Mouse (Mus musculus) limb, embryonic 14.5 days (tissue): ENCODE data around the gene Ppp3r1. TPM values are rescaled to one million over a fixed set of nuclear protein-coding genes. Genes with fewer than 3 reads are reported as not detected.

Source experiments
- ATAC-seq: fragments of 200-750 bp; cut with Nextera tagmentation; 2 replicates; pipeline ENCODE4 v1.8.0; 2017; ENCODE audit warnings: low read depth, moderate number of reproducible peaks, moderate TSS enrichment; ENCODE audit not compliant: low FRiP score
- DNase-seq: peaks from one replicate; pipeline ENCODE4 v3.0.0-alpha.2; 2015; ENCODE audit warnings: low spot score
- H3K27ac ChIP-seq: fragments of 300-500 bp; sonication (generic); replicated peaks from 2 replicates; pipeline ENCODE4 v1.5.1; 2014; ENCODE audit warnings: low read depth, mild to moderate bottlenecking, low read length, moderate library complexity, mixed read lengths
- H3K27me3 ChIP-seq: fragments of 300-500 bp; sonication (generic); 2 replicates; pipeline ENCODE4 v1.6.1; 2014; ENCODE audit warnings: low read length, mixed read lengths; ENCODE audit not compliant: control insufficient read depth, insufficient read depth
- H3K36me3 ChIP-seq: fragments of 300-500 bp; sonication (generic); 2 replicates; pipeline ENCODE4 v1.6.1; 2014; ENCODE audit warnings: mild to moderate bottlenecking, low read length, moderate library complexity, mixed read lengths; ENCODE audit not compliant: control insufficient read depth, insufficient read depth
- H3K4me1 ChIP-seq: fragments of 300-500 bp; sonication (generic); 2 replicates; pipeline ENCODE4 v1.6.1; 2014; ENCODE audit warnings: antibody characterized with exemption, low read length, mixed read lengths; ENCODE audit not compliant: control insufficient read depth, insufficient read depth
- H3K4me2 ChIP-seq: fragments of 300-500 bp; sonication (generic); replicated peaks from 2 replicates; pipeline ENCODE4 v1.6.1; 2014; ENCODE audit warnings: low read depth, mild to moderate bottlenecking, low read length, moderate library complexity; ENCODE audit not compliant: severe bottlenecking
- H3K4me3 ChIP-seq: fragments of 300-500 bp; sonication (generic); replicated peaks from 2 replicates; pipeline ENCODE4 v1.5.1; 2014; ENCODE audit warnings: low read length
- H3K9ac ChIP-seq: fragments of 300-500 bp; sonication (generic); 2 replicates; pipeline ENCODE4 v1.6.1; 2014; ENCODE audit warnings: mild to moderate bottlenecking, low read depth, low read length, moderate library complexity; ENCODE audit not compliant: severe bottlenecking
- H3K9me3 ChIP-seq: fragments of 300-500 bp; sonication (generic); 2 replicates; pipeline ENCODE4 v1.6.1; 2016; ENCODE audit warnings: low read length; ENCODE audit not compliant: control insufficient read depth
- POLR2A ChIP-seq: fragments of 200-500 bp; IDR thresholded peaks from 2 replicates; pipeline ENCODE4 v1.8.0; 2012; ENCODE audit warnings: inconsistent platforms, mild to moderate bottlenecking, moderate library complexity, borderline replicate concordance; ENCODE audit not compliant: insufficient read depth, insufficient read length; ENCODE audit errors: extremely low read depth
- WGBS: fragments of 180-500 bp; shearing (Covaris S2); extraction: QIAGEN DNeasy Blood & Tissue Kit; methylation state at CpG from one replicate; pipeline ENCODE4 v1.1.7; 2014; 5-methylcytosine and 5-hydroxymethylcytosine counted together
- polyA plus RNA-seq, 2 experiments: library from polyadenylated mRNA; depleted of rRNA in 1 of 2; stranded (reverse) in 1 of 2; unstranded in 1 of 2; fragments of >200 nt; fragmentation: Nextera tagmentation in 1 of 2; extraction: Ambion mirVana in 1 of 2; gene quantifications; 2 replicates each; pipeline versions ENCODE4 v1.2.1 to v1.2.3; 2012 to 2014

The Ppp3r1 gene
- polyA plus RNA-seq, 2 experiments = 61.8 to 93.1 TPM

- no peak for ATAC-seq
- H3K9me3 ChIP-seq = no peaks in the 10 kb centered on the region
- no peak overlapping the region for H3K4me2 ChIP-seq
- H3K9ac ChIP-seq = no peak overlapping the region
- no peaks in the 10 kb centered on the region for H3K27me3 ChIP-seq
- 90% methylated on average over 2 of the region's 2 CpGs for WGBS
- H3K4me1 ChIP-seq = peaks cover 2% of the 10 kb centered on the region; the same call in 1 of the 2 replicates
- H3K27ac ChIP-seq = no peak overlapping the region
- TF ChIP-seq POLR2A = no peak
- no peak for DNase-seq
- no peak overlapping the region for H3K4me3 ChIP-seq
- H3K36me3 ChIP-seq = peaks cover 4% of the 10 kb centered on the region; the same call in 1 of the 2 replicates
Measured at GRCm38 (mm10) chr11:17183165-17183564, 24.1 kb downstream of the Ppp3r1 start.

GRCm38 (mm10) chr11:17187649-17188048, 28.6 kb downstream of the Ppp3r1 start:
- no peak for TF ChIP-seq POLR2A

GRCm38 (mm10) chr11:17188786-17189185, 29.7 kb downstream of the Ppp3r1 start:
- TF ChIP-seq POLR2A = no peak
- H3K9me3 ChIP-seq = no peaks in the 10 kb centered on the region

More at GRCm38 (mm10) chr11:17187649-17188048, 28.6 kb downstream of the Ppp3r1 start:
- Histone ChIP-seq H3K4me1 (no peaks in the 10 kb centered on the region), H3K9ac (no peak overlapping the region), H3K27ac (no peak overlapping the region), H3K36me3 (peaks cover 4% of the 10 kb centered on the region; the same call in 1 of the 2 replicates), H3K27me3 (no peaks in the 10 kb centered on the region), H3K4me2 (no peak overlapping the region), H3K4me3 (no peak overlapping the region), H3K9me3 (no peaks in the 10 kb centered on the region)
- no peak for DNase-seq
- 79% methylated on average over 3 of the region's 3 CpGs for WGBS
- no peak for ATAC-seq

GRCm38 (mm10) chr11:17192151-17192844, 33.2 kb downstream of the Ppp3r1 start:
- H3K27me3 ChIP-seq = no peaks in the 10 kb centered on the region
- no peak overlapping the region for H3K4me3 ChIP-seq
- no peak overlapping the region for H3K27ac ChIP-seq
- no peak overlapping the region for H3K9ac ChIP-seq
- H3K9me3 ChIP-seq = no peaks in the 10 kb centered on the region
- H3K36me3 ChIP-seq = peaks cover 30% of the 10 kb centered on the region
- H3K4me2 ChIP-seq = no peak overlapping the region
- H3K4me1 ChIP-seq = no peaks in the 10 kb centered on the region
- WGBS = 89% methylated on average over 9 of the region's 9 CpGs
- DNase-seq (no peak), ATAC-seq (no peak)
- TF ChIP-seq POLR2A = no peak

More at GRCm38 (mm10) chr11:17188786-17189185, 29.7 kb downstream of the Ppp3r1 start:
- 63% methylated on average over 3 of the region's 3 CpGs for WGBS
- H3K27me3 ChIP-seq = no peaks in the 10 kb centered on the region
- H3K36me3 ChIP-seq = peaks cover 4% of the 10 kb centered on the region; the same call in 1 of the 2 replicates
- no peak for DNase-seq
- no peak for ATAC-seq
- no peak overlapping the region for H3K27ac ChIP-seq
- no peak overlapping the region for H3K4me2 ChIP-seq
- no peak overlapping the region for H3K9ac ChIP-seq
- H3K4me1 ChIP-seq = no peaks in the 10 kb centered on the region
- no peak overlapping the region for H3K4me3 ChIP-seq

GRCm38 (mm10) chr11:17199170-17199569, 40.1 kb downstream of the Ppp3r1 start:
- Histone ChIP-seq H3K4me3 (no peak overlapping the region), H3K36me3 (peaks cover 76% of the 10 kb centered on the region), H3K4me1 (no peaks in the 10 kb centered on the region), H3K27ac (no peak overlapping the region), H3K4me2 (no peak overlapping the region), H3K9me3 (no peaks in the 10 kb centered on the region), H3K9ac (no peak overlapping the region), H3K27me3 (no peaks in the 10 kb centered on the region)
- no peak for TF ChIP-seq POLR2A
- ATAC-seq (no peak), DNase-seq (no peak)
- 90% methylated on average over 5 of the region's 5 CpGs for WGBS
